Mouse (Mus musculus) forebrain, embryonic 16.5 days (tissue): ENCODE data around the gene C4b. TPM values are rescaled to one million over a fixed set of nuclear protein-coding genes. Genes with fewer than 3 reads are reported as not detected.
A peak's percentile ranks its signal among the peaks of the same experiment; 100 is the strongest.
"Not testable (repeated sequence)": the region's sequence is repeated elsewhere in the genome, so short reads cannot be mapped to it uniquely, and the experiment has no call there.

Source experiments
- ATAC-seq: fragments of 200-750 bp; cut with Nextera tagmentation; 2 replicates; pipeline ENCODE4 v1.8.0; 2017; ENCODE audit warnings: mild to moderate bottlenecking, moderate library complexity
- H3K27ac ChIP-seq: fragments of 300-500 bp; sonication (generic); 2 replicates; pipeline ENCODE4 v1.5.1; 2014; ENCODE audit warnings: low read length, control low read depth
- H3K27me3 ChIP-seq: fragments of 300-500 bp; sonication (generic); replicated peaks from 2 replicates; pipeline ENCODE4 v1.6.1; 2014; ENCODE audit warnings: low read length; ENCODE audit not compliant: control insufficient read depth, insufficient read depth
- H3K36me3 ChIP-seq: fragments of 300-500 bp; sonication (generic); 2 replicates; pipeline ENCODE4 v1.6.1; 2014; ENCODE audit not compliant: control insufficient read depth, insufficient read depth
- H3K4me1 ChIP-seq: fragments of 300-500 bp; sonication (generic); replicated peaks from 2 replicates; pipeline ENCODE4 v1.6.1; 2014; ENCODE audit warnings: low read length; ENCODE audit not compliant: control insufficient read depth, insufficient read depth
- H3K4me2 ChIP-seq: fragments of 300-500 bp; sonication (generic); 2 replicates; pipeline ENCODE4 v1.6.1; 2014; ENCODE audit warnings: mild to moderate bottlenecking, low read length, control low read depth
- H3K4me3 ChIP-seq: fragments of 300-500 bp; sonication (generic); replicated peaks from 2 replicates; pipeline ENCODE4 v1.5.1; 2014; ENCODE audit warnings: mild to moderate bottlenecking, low read length, control low read depth
- H3K9ac ChIP-seq: fragments of 300-500 bp; sonication (generic); replicated peaks from 2 replicates; pipeline ENCODE4 v1.6.1; 2014; ENCODE audit warnings: low read depth, low read length, control low read depth
- H3K9me3 ChIP-seq: fragments of 300-500 bp; sonication (generic); 2 replicates; pipeline ENCODE4 v1.6.1; 2016; ENCODE audit warnings: low read length; ENCODE audit not compliant: control insufficient read depth
- WGBS: fragments of 180-500 bp; shearing (Covaris S2); extraction: QIAGEN DNeasy Blood & Tissue Kit; methylation state at CpG from one replicate; pipeline ENCODE4 v1.1.7; 2014; 5-methylcytosine and 5-hydroxymethylcytosine counted together
- polyA plus RNA-seq: library from polyadenylated mRNA; unstranded; fragments of >200 nt; fragmentation: Nextera tagmentation; extraction: Ambion mirVana; gene quantifications from 2 replicates; pipeline ENCODE4 v1.2.1, GENCODE M21; 2015

The C4b gene
- 0.16 TPM in 1 of 2 replicates, not detected in the other for polyA plus RNA-seq

DNA sequence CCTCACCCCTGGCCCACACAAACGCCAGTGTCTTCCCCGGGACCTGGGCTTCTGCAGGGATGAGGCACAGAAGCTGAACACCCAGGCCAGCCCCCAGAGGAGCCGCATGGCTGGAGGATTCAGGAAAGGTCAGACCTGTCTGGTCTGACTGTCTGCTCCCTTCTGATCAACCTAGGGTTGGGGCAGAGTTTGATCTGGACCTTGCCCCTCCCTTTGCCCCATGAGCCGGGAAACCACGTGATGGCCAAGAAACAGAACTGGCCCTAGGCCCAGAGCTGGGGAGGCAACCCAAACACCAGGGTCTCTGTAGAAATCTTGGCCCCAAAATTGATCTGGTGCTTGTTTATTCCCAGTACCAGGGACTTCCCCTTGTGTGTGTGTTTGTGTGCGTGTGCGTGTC lies at the start of gene C4b:
C4b (minus strand) TSS at position 164 of the 400 bp plus-strand sequence.
- H3K9me3 ChIP-seq = no peaks in the 10 kb centered on the region
- H3K4me1 ChIP-seq = no peaks in the 10 kb centered on the region
- no peak within 1 kb of the TSS for H3K4me2 ChIP-seq
- H3K27me3 ChIP-seq = no peaks in the 10 kb centered on the region
- H3K36me3 ChIP-seq = no peaks in the 10 kb centered on the region
- no peak within 1 kb of the TSS for H3K4me3 ChIP-seq
- 81% methylated on average over 7 of the region's 7 CpGs for WGBS
- no peak within 1 kb of the TSS for H3K9ac ChIP-seq
- H3K27ac ChIP-seq = no peak within 1 kb of the TSS
- no peak for ATAC-seq

DNA sequence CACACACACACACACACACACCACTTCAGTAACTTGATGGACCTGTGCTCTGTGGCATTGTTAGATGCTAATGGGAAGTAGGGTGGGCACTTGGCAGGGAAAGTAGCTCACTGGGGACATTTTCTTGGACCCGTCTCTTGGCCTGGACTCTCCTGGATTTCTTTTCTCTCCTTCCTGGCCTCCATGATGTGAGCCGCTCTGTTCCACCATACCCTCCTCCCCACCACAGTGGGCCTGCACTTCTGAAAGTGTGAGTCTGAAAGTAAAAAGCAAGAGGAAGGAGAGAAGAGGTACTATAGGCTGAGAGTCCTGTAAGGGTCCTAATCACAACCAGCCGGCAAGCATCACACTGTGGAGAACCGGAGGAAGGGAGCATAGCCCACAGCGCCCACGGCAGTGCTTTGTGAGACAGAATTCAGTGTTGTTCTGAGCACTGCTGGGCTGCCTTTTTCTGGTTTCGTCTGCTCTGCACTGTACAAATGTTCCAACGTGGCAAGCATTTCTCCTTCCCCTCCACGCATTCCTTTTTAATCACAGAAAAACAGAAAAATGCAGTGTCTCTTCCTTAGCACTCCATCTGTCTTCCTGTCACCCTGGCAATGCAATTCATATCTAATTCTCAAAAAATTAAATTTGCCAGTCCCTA lies 34.1 kb upstream of the C4b start:
- peak overlapping the region; percentile 60 for H3K27ac ChIP-seq
- no peaks in the 10 kb centered on the region for H3K36me3 ChIP-seq
- no peak overlapping the region for H3K4me2 ChIP-seq
- H3K4me3 ChIP-seq = no peak overlapping the region
- no peak overlapping the region for H3K9ac ChIP-seq
- H3K4me1 ChIP-seq = no peaks in the 10 kb centered on the region
- WGBS = 70% methylated on average over 9 of the region's 9 CpGs
- peaks cover 8% of the 10 kb centered on the region for H3K9me3 ChIP-seq
- ATAC-seq = peak; percentile 54; the same call in 1 of the 2 replicates
- no peaks in the 10 kb centered on the region for H3K27me3 ChIP-seq

GRCm38 (mm10) chr17:34761471-34761870 lies 17.8 kb upstream of the C4b start:
- H3K4me3 ChIP-seq = no peak overlapping the region
- WGBS = 81% methylated on average over 3 of the region's 3 CpGs
- no peak overlapping the region for H3K9ac ChIP-seq
- no peaks in the 10 kb centered on the region for H3K36me3 ChIP-seq
- no peak overlapping the region for H3K4me2 ChIP-seq
- H3K9me3 ChIP-seq = no peaks in the 10 kb centered on the region
- H3K27ac ChIP-seq = no peak overlapping the region
- H3K27me3 ChIP-seq = no peaks in the 10 kb centered on the region
- H3K4me1 ChIP-seq = no peaks in the 10 kb centered on the region
- no peak for ATAC-seq

DNA sequence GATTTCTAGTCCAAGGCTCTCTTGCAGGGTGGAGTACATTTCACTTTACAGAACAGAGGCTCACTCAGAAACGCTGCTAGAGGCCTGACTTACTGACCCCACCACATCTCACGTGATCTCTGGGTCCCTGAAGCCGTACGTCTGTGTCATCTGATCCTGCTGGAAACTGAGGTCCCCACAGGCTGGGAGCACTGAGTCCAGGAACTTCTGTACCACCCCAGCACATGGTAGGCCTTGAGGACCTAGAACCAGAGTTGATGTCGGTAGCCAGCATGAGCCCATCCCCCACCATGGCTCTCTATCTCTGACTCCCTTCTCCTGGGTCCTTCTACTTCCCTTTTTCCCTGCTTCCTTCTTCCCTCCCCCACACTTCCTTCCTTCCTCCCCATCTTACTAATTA lies 2.8 kb upstream of the C4b start:
- no peak overlapping the region for H3K4me3 ChIP-seq
- 84% methylated on average over 5 of the region's 5 CpGs for WGBS
- H3K4me1 ChIP-seq = no peaks in the 10 kb centered on the region
- no peak overlapping the region for H3K27ac ChIP-seq
- H3K4me2 ChIP-seq = no peak overlapping the region
- no peak overlapping the region for H3K9ac ChIP-seq
- H3K9me3 ChIP-seq = no peaks in the 10 kb centered on the region
- no peaks in the 10 kb centered on the region for H3K27me3 ChIP-seq
- no peaks in the 10 kb centered on the region for H3K36me3 ChIP-seq
- no peak for ATAC-seq

DNA sequence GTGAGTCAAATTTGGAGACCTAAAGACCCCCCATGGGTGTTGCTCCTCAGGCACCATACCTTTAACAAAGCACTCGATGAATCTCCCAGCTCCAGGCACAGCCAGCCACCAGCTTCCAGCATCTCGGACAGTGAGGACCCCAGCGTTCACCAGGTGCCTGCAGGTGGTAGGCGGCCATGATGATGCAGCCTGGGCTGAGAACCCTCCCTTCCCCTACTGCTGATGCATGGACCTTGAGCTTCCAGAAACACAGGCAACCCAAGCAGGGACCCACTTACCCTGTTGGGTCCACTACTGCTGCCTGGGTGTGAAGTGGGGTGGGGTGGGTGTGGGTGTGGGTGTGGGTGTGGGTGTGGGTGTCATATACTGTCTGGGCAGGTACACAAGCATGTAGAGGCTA lies 1.5 kb upstream of the C4b start:
- H3K27ac ChIP-seq, H3K27me3 ChIP-seq, H3K9me3 ChIP-seq, H3K9ac ChIP-seq, H3K4me1 ChIP-seq, H3K36me3 ChIP-seq, H3K4me3 ChIP-seq, H3K4me2 ChIP-seq, ATAC-seq: not testable (repeated sequence)
- 87% methylated on average over 4 of the region's 4 CpGs for WGBS

DNA sequence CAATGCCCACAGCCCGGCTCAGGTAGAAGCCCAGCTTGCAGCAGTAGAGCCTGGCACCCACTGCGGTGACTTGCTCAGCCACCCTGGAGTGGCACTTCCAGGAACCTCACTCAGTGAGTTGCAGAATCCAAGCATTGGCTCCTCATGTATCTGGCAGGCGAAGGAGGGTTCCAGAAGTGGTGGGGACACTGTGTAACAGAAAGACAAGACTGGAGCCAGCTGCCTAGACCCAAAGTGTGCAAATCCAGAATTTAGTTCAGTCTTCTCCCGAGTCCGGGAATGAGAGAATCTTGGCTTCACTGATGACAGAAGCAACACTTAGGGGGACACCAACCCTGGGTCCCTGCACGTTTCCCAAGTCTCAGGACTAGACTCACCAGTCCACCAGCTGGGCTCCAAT lies 929 bp upstream of the C4b start:
- H3K27ac ChIP-seq, H3K4me3 ChIP-seq, H3K9me3 ChIP-seq, ATAC-seq, H3K36me3 ChIP-seq, H3K27me3 ChIP-seq, H3K4me1 ChIP-seq, H3K9ac ChIP-seq, H3K4me2 ChIP-seq: not testable (repeated sequence)
- 92% methylated on average over 6 of the region's 6 CpGs for WGBS

DNA sequence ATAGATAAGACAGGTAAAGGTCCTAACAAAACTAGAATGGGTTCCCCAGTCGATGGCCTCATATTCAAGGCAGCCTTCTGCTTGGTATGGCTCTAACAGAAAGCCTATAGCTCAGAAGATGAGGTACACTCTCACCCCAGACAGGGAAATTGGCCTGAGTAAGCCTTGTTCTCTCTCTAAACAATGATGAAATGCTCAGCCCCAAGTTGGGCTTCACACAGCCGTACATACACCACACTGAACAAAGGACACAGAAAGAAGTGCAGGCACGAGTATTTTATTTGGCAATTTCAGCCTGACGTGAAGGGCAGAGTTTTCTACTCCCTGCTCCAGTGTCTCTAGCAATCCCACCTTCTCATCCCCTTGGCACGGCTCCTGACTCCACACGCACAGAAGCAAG lies 524 bp upstream of the C4b start:
- ATAC-seq = no peak
- no peaks in the 10 kb centered on the region for H3K36me3 ChIP-seq
- no peaks in the 10 kb centered on the region for H3K4me1 ChIP-seq
- H3K27ac ChIP-seq = no peak overlapping the region
- H3K9ac ChIP-seq = no peak overlapping the region
- no peak overlapping the region for H3K4me3 ChIP-seq
- no peaks in the 10 kb centered on the region for H3K27me3 ChIP-seq
- H3K4me2 ChIP-seq = no peak overlapping the region
- H3K9me3 ChIP-seq = no peaks in the 10 kb centered on the region
- 81% methylated on average over 6 of the region's 6 CpGs for WGBS

GRCm38 (mm10) chr17:34740280-34740679 lies 3.4 kb downstream of the C4b start:
- Histone ChIP-seq H3K36me3 (no peaks in the 10 kb centered on the region), H3K27ac (no peak overlapping the region), H3K4me1 (no peaks in the 10 kb centered on the region), H3K27me3 (no peaks in the 10 kb centered on the region), H3K4me3 (no peak overlapping the region), H3K9ac (no peak overlapping the region), H3K4me2 (no peak overlapping the region), H3K9me3 (no peaks in the 10 kb centered on the region)
- no peak for ATAC-seq
- 84% methylated on average over 4 of the region's 4 CpGs for WGBS

GRCm38 (mm10) chr17:34739708-34740107 lies 4.0 kb downstream of the C4b start:
- not testable (repeated sequence) for H3K36me3 ChIP-seq, H3K27me3 ChIP-seq, ATAC-seq, H3K4me2 ChIP-seq, H3K27ac ChIP-seq, H3K4me1 ChIP-seq, H3K9ac ChIP-seq, H3K4me3 ChIP-seq, H3K9me3 ChIP-seq
- WGBS = 87% methylated on average over 7 of the region's 7 CpGs

- 78% methylated on average over 5 of the region's 5 CpGs for WGBS
- not testable (repeated sequence) for H3K9ac ChIP-seq, H3K4me3 ChIP-seq, H3K9me3 ChIP-seq, H3K27ac ChIP-seq, ATAC-seq, H3K4me1 ChIP-seq, H3K4me2 ChIP-seq, H3K27me3 ChIP-seq, H3K36me3 ChIP-seq
These were observed 6.2 kb downstream of the C4b start for GRCm38 (mm10) chr17:34737466-34737865.
